Mouse (Mus musculus) kidney, postnatal 0 days (tissue): ENCODE measurements around the gene Mrc2. TPM values are rescaled to one million over a fixed set of nuclear protein-coding genes. Genes with fewer than 3 reads are reported as not detected.

Experiments used
- ATAC-seq: fragments of 200-750 bp; cut with Nextera tagmentation; replicated peaks from 2 replicates; pipeline ENCODE4 v1.8.0; 2017; ENCODE audit warnings: low read depth, moderate number of reproducible peaks, moderate TSS enrichment, moderate library complexity; ENCODE audit not compliant: low FRiP score
- DNase-seq: peaks from one replicate; pipeline ENCODE4 v3.0.0-alpha.2; 2016; ENCODE audit warnings: low spot score
- H3K27ac ChIP-seq: fragments of 300-500 bp; sonication (generic); 2 replicates; pipeline ENCODE4 v1.5.1; 2014; ENCODE audit warnings: mild to moderate bottlenecking
- H3K27me3 ChIP-seq: fragments of 300-500 bp; sonication (generic); 2 replicates; pipeline ENCODE4 v1.6.1; 2014; ENCODE audit warnings: low read length, mixed read lengths; ENCODE audit not compliant: insufficient read depth
- H3K36me3 ChIP-seq: fragments of 300-500 bp; sonication (generic); 2 replicates; pipeline ENCODE4 v1.6.1; 2014; ENCODE audit warnings: low read length, mixed read lengths; ENCODE audit not compliant: insufficient read depth
- H3K4me1 ChIP-seq: fragments of 300-500 bp; sonication (generic); replicated peaks from 2 replicates; pipeline ENCODE4 v1.6.1; 2014; ENCODE audit warnings: antibody characterized with exemption, low read length, mixed read lengths; ENCODE audit not compliant: insufficient read depth
- H3K4me2 ChIP-seq: fragments of 300-500 bp; sonication (generic); 2 replicates; pipeline ENCODE4 v1.6.1; 2014; ENCODE audit warnings: mild to moderate bottlenecking, low read length, moderate library complexity, mixed read lengths
- H3K4me3 ChIP-seq: fragments of 300-500 bp; sonication (generic); replicated peaks from 2 replicates; pipeline ENCODE4 v1.5.1; 2014; ENCODE audit warnings: low read depth, low read length
- H3K9ac ChIP-seq: fragments of 300-500 bp; sonication (generic); 2 replicates; pipeline ENCODE4 v1.6.1; 2014; ENCODE audit warnings: low read depth, low read length
- H3K9me3 ChIP-seq: fragments of 300-500 bp; sonication (generic); replicated peaks from 2 replicates; pipeline ENCODE4 v1.6.1; 2016; ENCODE audit warnings: low read length, inconsistent platforms, mixed read lengths
- CTCF ChIP-seq: IDR thresholded peaks from 2 replicates; pipeline ENCODE4 v1.5.1; 2016; ENCODE audit warnings: antibody characterized with exemption, low read depth, mild to moderate bottlenecking, moderate library complexity
- WGBS: fragments of 180-500 bp; shearing (Covaris S2); extraction: QIAGEN DNeasy Blood & Tissue Kit; methylation state at CpG from one replicate; pipeline ENCODE4 v1.1.7; 2014; 5-methylcytosine and 5-hydroxymethylcytosine counted together
- polyA plus RNA-seq: library from polyadenylated mRNA; unstranded; fragments of >200 nt; fragmentation: Nextera tagmentation; extraction: Ambion mirVana; gene quantifications from 2 replicates; pipeline ENCODE4 v1.2.1, GENCODE M21; 2015

Mrc2 gene
- polyA plus RNA-seq, 1 experiment from 2014 or later: 9.5 TPM

- DNase-seq (no peak), ATAC-seq (no peak)
- WGBS: 80% methylated on average over 12 of the region's 12 CpGs
- no peak overlapping the region for H3K27ac ChIP-seq
- no peak overlapping the region for H3K4me3 ChIP-seq
- TF ChIP-seq CTCF: no peak
- no peaks in the 10 kb centered on the region for H3K27me3 ChIP-seq
- no peaks in the 10 kb centered on the region for H3K9me3 ChIP-seq
- peaks cover 22% of the 10 kb centered on the region for H3K36me3 ChIP-seq
- no peak overlapping the region for H3K9ac ChIP-seq
- H3K4me2 ChIP-seq: no peak overlapping the region
- H3K4me1 ChIP-seq: no peaks in the 10 kb centered on the region
These were observed 10.5 kb upstream of the Mrc2 start for GRCm38 (mm10) chr11:105281763-105282459.

DNA sequence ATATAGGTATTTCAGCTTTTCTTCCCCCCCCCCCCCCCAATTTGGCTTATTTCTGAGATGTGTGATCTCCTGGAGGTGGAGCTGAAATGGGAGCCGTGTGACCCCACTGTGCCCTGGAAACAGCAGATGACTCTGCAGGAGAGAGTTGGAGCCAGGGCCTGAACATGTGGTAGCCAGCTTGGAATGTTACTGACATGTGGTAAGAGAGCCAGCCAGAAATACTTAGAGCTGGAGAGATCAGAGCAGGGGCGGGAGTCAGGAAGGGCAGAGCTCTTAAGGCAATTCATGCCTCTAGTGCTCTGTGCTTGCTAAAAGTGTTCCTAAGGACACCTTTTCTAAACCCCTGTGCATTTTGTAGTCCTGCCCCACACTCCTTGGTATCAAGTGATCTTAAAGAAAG lies 10.0 kb upstream of the Mrc2 start:
- Histone ChIP-seq H3K4me3 (no peak overlapping the region), H3K9ac (no peak overlapping the region), H3K36me3 (peaks cover 24% of the 10 kb centered on the region), H3K27ac (no peak overlapping the region), H3K27me3 (no peaks in the 10 kb centered on the region), H3K9me3 (no peaks in the 10 kb centered on the region), H3K4me1 (no peaks in the 10 kb centered on the region), H3K4me2 (no peak overlapping the region)
- no peak for ATAC-seq
- peak; percentile 32 for DNase-seq
- 55% methylated on average over 2 of the region's 2 CpGs for WGBS
- TF ChIP-seq CTCF: no peak

GRCm38 (mm10) chr11:105283016-105283415 lies 9.4 kb upstream of the Mrc2 start:
- WGBS: 94% methylated on average over 9 of the region's 9 CpGs
- ATAC-seq: no peak
- Histone ChIP-seq H3K27me3 (no peaks in the 10 kb centered on the region), H3K4me3 (no peak overlapping the region), H3K36me3 (peaks cover 24% of the 10 kb centered on the region), H3K27ac (no peak overlapping the region), H3K4me1 (no peaks in the 10 kb centered on the region), H3K9me3 (no peaks in the 10 kb centered on the region), H3K4me2 (no peak overlapping the region), H3K9ac (no peak overlapping the region)
- TF ChIP-seq CTCF: no peak
- DNase-seq: no peak

GRCm38 (mm10) chr11:105285720-105286119 lies 6.7 kb upstream of the Mrc2 start:
- no peak overlapping the region for H3K4me3 ChIP-seq
- TF ChIP-seq CTCF: no peak
- no peak overlapping the region for H3K4me2 ChIP-seq
- H3K27me3 ChIP-seq: no peaks in the 10 kb centered on the region
- no peak overlapping the region for H3K9ac ChIP-seq
- ATAC-seq: peak; percentile 60
- no peaks in the 10 kb centered on the region for H3K9me3 ChIP-seq
- no peak overlapping the region for H3K27ac ChIP-seq
- 51% methylated on average over 3 of the region's 3 CpGs for WGBS
- no peaks in the 10 kb centered on the region for H3K4me1 ChIP-seq
- peaks cover 15% of the 10 kb centered on the region; the same call in 1 of the 2 replicates for H3K36me3 ChIP-seq
- DNase-seq: no peak

GRCm38 (mm10) chr11:105289403-105289802 lies 3.0 kb upstream of the Mrc2 start:
- Histone ChIP-seq H3K4me2 (no peak overlapping the region), H3K36me3 (0 out of 2 replicates have a peak, but pooled peaks cover 2% of the 10 kb centered on the region), H3K4me3 (no peak overlapping the region), H3K27me3 (no peaks in the 10 kb centered on the region), H3K9me3 (no peaks in the 10 kb centered on the region), H3K9ac (no peak overlapping the region), H3K4me1 (peaks cover 3% of the 10 kb centered on the region; the same call in 1 of the 2 replicates), H3K27ac (no peak overlapping the region)
- DNase-seq (peak; percentile 21), ATAC-seq (no peak)
- WGBS: 56% methylated on average over 3 of the region's 3 CpGs
- no peak for TF ChIP-seq CTCF

GRCm38 (mm10) chr11:105291681-105292123 lies 741 bp upstream of the Mrc2 start:
- Histone ChIP-seq H3K9me3 (no peaks in the 10 kb centered on the region), H3K4me2 (peak overlapping the region; percentile 64), H3K4me1 (peaks cover 8% of the 10 kb centered on the region; the same call in 1 of the 2 replicates), H3K27ac (peak overlapping the region; percentile 82), H3K36me3 (0 out of 2 replicates have a peak, but pooled peaks cover 2% of the 10 kb centered on the region), H3K4me3 (peak overlapping the region; percentile 47), H3K27me3 (no peaks in the 10 kb centered on the region), H3K9ac (peak overlapping the region; percentile 38)
- DNase-seq (peak; percentile 69), ATAC-seq (peak; percentile 11; the same call in 1 of the 2 replicates)
- no peak for TF ChIP-seq CTCF
- WGBS: 9% methylated on average over 10 of the region's 10 CpGs
